Mouse (Mus musculus) liver, embryonic 11.5 days (tissue): ENCODE results near the gene Gmnc. TPM values are rescaled to one million over a fixed set of nuclear protein-coding genes. Genes with fewer than 3 reads are reported as not detected.

ENCODE experiments used
- ATAC-seq: fragments of 200-750 bp; cut with Nextera tagmentation; replicated peaks from 2 replicates; pipeline ENCODE4 v1.8.0; 2017; ENCODE audit warnings: moderate number of reproducible peaks, mild to moderate bottlenecking, moderate TSS enrichment, moderate library complexity; ENCODE audit not compliant: low FRiP score
- DNase-seq: peaks from one replicate; pipeline ENCODE4 v3.0.0-alpha.2; 2017; ENCODE audit warnings: low spot score
- H3K27ac ChIP-seq: fragments of 300-500 bp; sonication (generic); 2 replicates; pipeline ENCODE4 v1.5.1; 2014; ENCODE audit warnings: mild to moderate bottlenecking, low read depth, low read length, control low read depth
- H3K27me3 ChIP-seq: fragments of 300-500 bp; sonication (generic); replicated peaks from 2 replicates; pipeline ENCODE4 v1.6.1; 2014; ENCODE audit warnings: low read length, mixed read lengths; ENCODE audit not compliant: control insufficient read depth, insufficient read depth
- H3K36me3 ChIP-seq: fragments of 300-500 bp; sonication (generic); 2 replicates; pipeline ENCODE4 v1.6.1; 2014; ENCODE audit warnings: mild to moderate bottlenecking, low read length, moderate library complexity, mixed read lengths; ENCODE audit not compliant: control insufficient read depth, insufficient read depth
- H3K4me1 ChIP-seq: fragments of 300-500 bp; sonication (generic); replicated peaks from 2 replicates; pipeline ENCODE4 v1.6.1; 2014; ENCODE audit warnings: low read length, mixed read lengths; ENCODE audit not compliant: control insufficient read depth, insufficient read depth
- H3K4me2 ChIP-seq: fragments of 300-500 bp; sonication (generic); 2 replicates; pipeline ENCODE4 v1.6.1; 2014; ENCODE audit warnings: mild to moderate bottlenecking, control low read depth, moderate library complexity
- H3K4me3 ChIP-seq: fragments of 300-500 bp; sonication (generic); 2 replicates; pipeline ENCODE4 v1.5.1; 2014; ENCODE audit warnings: low read depth, low read length, control low read depth
- H3K9ac ChIP-seq: fragments of 300-500 bp; sonication (generic); 2 replicates; pipeline ENCODE4 v1.6.1; 2014; ENCODE audit warnings: low read depth, low read length, control low read depth
- H3K9me3 ChIP-seq: fragments of 300-500 bp; sonication (generic); 2 replicates; pipeline ENCODE4 v1.6.1; 2016; ENCODE audit warnings: low read length, inconsistent platforms, mixed read lengths; ENCODE audit not compliant: control insufficient read depth
- WGBS: fragments of 180-500 bp; shearing (Covaris S2); extraction: QIAGEN DNeasy Blood & Tissue Kit; methylation state at CpG from one replicate; pipeline ENCODE4 v1.1.7; 2014; 5-methylcytosine and 5-hydroxymethylcytosine counted together
- polyA plus RNA-seq: library from polyadenylated mRNA; unstranded; fragments of >200 nt; fragmentation: Nextera tagmentation; extraction: Ambion mirVana; gene quantifications from 2 replicates; pipeline ENCODE4 v1.2.1, GENCODE M21; 2014

The Gmnc gene
- not detected in 2 replicates for polyA plus RNA-seq

DNA sequence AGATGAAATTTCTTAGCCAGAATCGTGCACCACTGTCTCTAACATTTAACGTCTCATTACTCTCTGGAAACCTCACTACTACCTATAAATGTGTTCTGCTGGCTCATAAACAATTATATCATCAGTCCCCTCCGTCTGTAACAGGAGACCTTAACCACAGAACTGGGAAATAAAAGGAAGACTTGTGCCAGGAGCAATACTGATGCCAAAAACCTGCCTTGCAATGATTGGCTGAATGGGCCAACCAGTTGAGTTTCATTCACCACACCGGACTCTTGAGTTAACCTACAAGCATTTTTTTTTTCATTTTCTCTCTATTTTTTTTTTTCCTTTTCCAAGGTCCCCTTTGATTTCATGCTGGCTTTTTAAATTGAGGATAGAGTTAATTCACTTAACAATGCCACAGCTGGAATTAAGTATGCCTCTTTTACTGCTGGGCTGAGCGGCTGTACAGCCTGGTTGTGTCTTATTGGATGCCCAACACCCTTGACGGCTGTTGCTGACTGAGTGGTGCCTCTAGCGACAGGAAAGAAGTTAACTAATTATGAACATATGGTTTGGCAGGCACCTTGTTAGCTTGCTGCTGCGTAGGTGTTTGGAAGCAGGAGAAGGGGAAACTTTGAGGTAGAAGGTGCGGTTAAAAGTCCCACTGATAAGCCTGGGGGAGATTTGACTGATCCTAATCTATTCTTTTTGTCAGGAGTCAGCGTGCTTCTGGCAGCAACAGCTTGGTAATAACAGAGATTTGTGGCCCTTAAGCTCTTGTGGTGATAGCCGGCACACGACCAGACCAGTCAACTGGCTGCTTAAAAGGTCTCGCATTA, at the start of gene Gmnc:
TSS of gene Gmnc (minus strand) at position 176 of the 824 bp plus-strand sequence.
- no peak for DNase-seq
- Histone ChIP-seq H3K4me1 (no peaks in the 10 kb centered on the region), H3K4me3 (no peak within 1 kb of the TSS), H3K9me3 (no peaks in the 10 kb centered on the region), H3K4me2 (no peak within 1 kb of the TSS), H3K36me3 (no peaks in the 10 kb centered on the region), H3K9ac (no peak within 1 kb of the TSS), H3K27ac (no peak within 1 kb of the TSS), H3K27me3 (no peaks in the 10 kb centered on the region)
- no peak for ATAC-seq
- WGBS: 57% methylated on average over 13 of the region's 13 CpGs

DNA sequence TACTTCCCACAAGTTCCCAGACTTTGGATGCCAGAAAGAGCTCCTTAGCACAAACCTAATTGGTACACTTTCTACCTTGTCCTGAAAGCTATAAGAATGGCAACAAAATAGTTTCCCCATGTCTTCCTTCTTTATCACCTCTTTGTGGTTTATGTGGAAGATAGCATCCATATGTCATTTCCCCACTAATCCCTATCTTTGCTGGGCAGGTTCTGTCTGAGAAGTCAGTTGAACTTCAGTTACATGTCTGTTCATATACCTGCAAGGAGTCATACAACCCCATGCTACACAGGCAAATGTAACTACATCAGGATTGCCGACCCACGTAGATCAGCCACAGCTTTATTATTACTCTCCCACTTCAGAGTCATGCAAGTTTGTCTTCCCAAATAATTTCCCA, 35.8 kb upstream of the Gmnc start:
- ATAC-seq: no peak
- 72% methylated on average over 2 of the region's 2 CpGs for WGBS

DNA sequence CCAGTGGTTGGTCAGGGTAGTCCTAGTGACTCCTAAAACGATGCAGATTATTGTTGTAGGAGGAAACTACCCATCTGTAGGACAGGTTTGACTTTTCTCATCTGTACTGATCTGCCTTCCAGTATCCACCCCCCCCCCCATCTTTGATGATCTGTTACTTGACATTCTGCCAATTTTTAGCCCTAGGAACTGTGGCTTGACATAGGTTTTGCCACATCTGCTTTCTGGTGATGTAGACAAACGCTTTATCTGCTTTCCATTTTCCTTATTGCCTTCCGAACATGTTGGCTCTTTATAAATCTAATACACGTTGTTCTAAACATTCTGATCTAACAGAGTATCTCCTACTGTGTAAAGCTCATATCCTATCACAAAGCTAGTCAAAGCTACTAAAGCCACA, 34.8 kb upstream of the Gmnc start:
- H3K36me3 ChIP-seq: no peaks in the 10 kb centered on the region
- H3K27ac ChIP-seq: no peak overlapping the region
- DNase-seq (no peak), ATAC-seq (no peak)
- H3K4me1 ChIP-seq: no peaks in the 10 kb centered on the region
- H3K9ac ChIP-seq: no peak overlapping the region
- no peak overlapping the region for H3K4me2 ChIP-seq
- no peak overlapping the region for H3K4me3 ChIP-seq
- no peaks in the 10 kb centered on the region for H3K9me3 ChIP-seq
- H3K27me3 ChIP-seq: no peaks in the 10 kb centered on the region
- 73% methylated on average over 4 of the region's 4 CpGs for WGBS

More for the DNA sequence above, 35.8 kb upstream of the Gmnc start:
- Histone ChIP-seq H3K27me3 (no peaks in the 10 kb centered on the region), H3K36me3 (no peaks in the 10 kb centered on the region), H3K9me3 (no peaks in the 10 kb centered on the region), H3K9ac (no peak overlapping the region), H3K4me2 (no peak overlapping the region), H3K4me3 (no peak overlapping the region), H3K4me1 (no peaks in the 10 kb centered on the region), H3K27ac (no peak overlapping the region)
- DNase-seq: no peak

DNA sequence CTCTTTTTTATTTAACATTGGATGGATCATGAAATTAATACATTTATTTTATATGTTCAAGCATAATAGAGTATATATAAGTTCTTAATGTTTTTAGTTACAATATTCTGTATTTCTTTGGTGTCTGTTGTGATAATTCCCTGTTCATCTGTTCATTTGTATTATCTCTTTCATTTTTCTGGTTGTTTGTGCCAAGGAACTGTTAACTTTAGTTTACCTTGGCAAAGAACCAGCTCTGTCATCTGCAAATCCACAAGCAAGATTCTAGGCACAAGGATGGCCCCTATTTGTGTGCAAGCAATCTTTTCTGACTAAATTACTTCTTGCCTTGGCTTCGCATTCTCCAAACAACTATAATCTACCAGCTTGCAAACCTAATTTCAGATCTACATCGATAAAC, 31.3 kb upstream of the Gmnc start:
- 86% methylated on average over 2 of the region's 2 CpGs for WGBS

DNA sequence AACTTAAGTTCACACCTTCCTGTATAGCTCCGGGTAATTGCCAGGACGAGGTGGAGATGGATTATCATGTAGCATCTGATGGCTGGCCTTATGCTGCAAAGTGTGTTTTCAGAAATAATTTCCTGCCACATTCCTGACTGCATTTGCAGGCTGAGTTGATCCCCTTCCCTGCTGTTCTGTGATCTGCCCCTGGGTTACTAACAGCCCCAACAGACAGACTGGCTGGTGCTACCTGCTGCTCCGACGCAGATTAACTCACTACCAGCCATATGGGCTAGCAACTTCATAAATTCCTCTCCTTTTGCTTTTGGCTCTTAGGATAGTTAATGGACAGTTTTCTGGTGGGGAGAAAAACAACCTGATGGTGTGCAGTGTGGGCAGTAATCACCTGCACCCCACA, 25.9 kb upstream of the Gmnc start:
- H3K4me2 ChIP-seq: no peak overlapping the region
- no peak for ATAC-seq
- WGBS: 46% methylated on average over 4 of the region's 4 CpGs
- no peaks in the 10 kb centered on the region for H3K4me1 ChIP-seq
- H3K9ac ChIP-seq: no peak overlapping the region
- no peaks in the 10 kb centered on the region for H3K27me3 ChIP-seq
- no peak overlapping the region for H3K4me3 ChIP-seq
- DNase-seq: no peak
- no peaks in the 10 kb centered on the region for H3K36me3 ChIP-seq
- H3K27ac ChIP-seq: no peak overlapping the region
- H3K9me3 ChIP-seq: no peaks in the 10 kb centered on the region

More for the DNA sequence above, 31.3 kb upstream of the Gmnc start:
- no peak for ATAC-seq
- no peak overlapping the region for H3K4me3 ChIP-seq
- DNase-seq: no peak
- no peak overlapping the region for H3K9ac ChIP-seq
- no peaks in the 10 kb centered on the region for H3K4me1 ChIP-seq
- H3K9me3 ChIP-seq: no peaks in the 10 kb centered on the region
- no peak overlapping the region for H3K4me2 ChIP-seq
- no peaks in the 10 kb centered on the region for H3K36me3 ChIP-seq
- no peak overlapping the region for H3K27ac ChIP-seq
- H3K27me3 ChIP-seq: no peaks in the 10 kb centered on the region

DNA sequence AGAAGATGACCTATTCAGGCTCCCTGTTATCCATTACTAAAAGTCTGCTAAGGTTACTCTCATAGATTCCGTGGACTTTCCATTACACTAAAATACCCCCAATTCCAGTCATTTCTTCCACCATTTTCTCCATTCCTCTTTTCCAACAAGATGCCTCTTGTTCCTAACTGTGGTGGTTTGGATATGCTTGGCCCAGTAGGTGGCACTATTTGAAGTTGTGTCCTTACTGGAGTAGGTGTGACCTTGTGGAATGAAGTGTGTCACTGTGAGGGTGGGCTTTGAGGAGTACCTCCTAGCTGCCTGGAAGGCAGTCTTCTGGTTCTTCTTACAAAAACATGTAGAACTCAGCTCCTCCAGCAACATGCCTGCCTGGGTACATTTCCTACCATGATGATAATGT, 11.3 kb upstream of the Gmnc start:
- H3K4me3 ChIP-seq: no peak overlapping the region
- no peaks in the 10 kb centered on the region for H3K4me1 ChIP-seq
- 74% methylated on average over 1 of the region's 1 CpGs for WGBS
- H3K9me3 ChIP-seq: no peaks in the 10 kb centered on the region
- DNase-seq (no peak), ATAC-seq (no peak)
- H3K4me2 ChIP-seq: no peak overlapping the region
- H3K9ac ChIP-seq: no peak overlapping the region
- H3K36me3 ChIP-seq: no peaks in the 10 kb centered on the region
- H3K27ac ChIP-seq: no peak overlapping the region
- no peaks in the 10 kb centered on the region for H3K27me3 ChIP-seq

DNA sequence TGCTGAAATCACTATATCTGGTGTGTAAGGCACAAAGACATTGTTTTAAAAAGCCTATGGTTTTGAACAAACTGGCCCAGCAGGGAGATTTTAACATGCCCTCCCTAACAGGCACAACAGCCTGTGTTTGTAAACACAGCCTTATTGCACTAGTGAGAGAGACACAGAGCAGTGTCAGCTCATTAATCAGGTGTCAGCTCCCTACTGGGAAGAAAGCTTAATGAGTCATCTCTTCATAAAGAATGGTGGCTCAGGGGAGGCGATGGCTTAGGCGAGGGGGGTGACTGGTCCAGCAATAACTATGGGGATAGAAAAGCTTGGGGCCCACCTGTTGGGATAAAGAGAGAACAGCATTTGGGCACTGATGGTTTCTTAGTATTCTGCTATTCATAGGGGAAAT, 8.1 kb upstream of the Gmnc start:
- 19% methylated on average over 2 of the region's 2 CpGs for WGBS
- DNase-seq: no peak
- Histone ChIP-seq H3K27me3 (no peaks in the 10 kb centered on the region), H3K4me1 (no peaks in the 10 kb centered on the region), H3K36me3 (no peaks in the 10 kb centered on the region), H3K9ac (no peak overlapping the region), H3K4me3 (no peak overlapping the region), H3K27ac (no peak overlapping the region), H3K4me2 (no peak overlapping the region), H3K9me3 (no peaks in the 10 kb centered on the region)
- ATAC-seq: no peak

DNA sequence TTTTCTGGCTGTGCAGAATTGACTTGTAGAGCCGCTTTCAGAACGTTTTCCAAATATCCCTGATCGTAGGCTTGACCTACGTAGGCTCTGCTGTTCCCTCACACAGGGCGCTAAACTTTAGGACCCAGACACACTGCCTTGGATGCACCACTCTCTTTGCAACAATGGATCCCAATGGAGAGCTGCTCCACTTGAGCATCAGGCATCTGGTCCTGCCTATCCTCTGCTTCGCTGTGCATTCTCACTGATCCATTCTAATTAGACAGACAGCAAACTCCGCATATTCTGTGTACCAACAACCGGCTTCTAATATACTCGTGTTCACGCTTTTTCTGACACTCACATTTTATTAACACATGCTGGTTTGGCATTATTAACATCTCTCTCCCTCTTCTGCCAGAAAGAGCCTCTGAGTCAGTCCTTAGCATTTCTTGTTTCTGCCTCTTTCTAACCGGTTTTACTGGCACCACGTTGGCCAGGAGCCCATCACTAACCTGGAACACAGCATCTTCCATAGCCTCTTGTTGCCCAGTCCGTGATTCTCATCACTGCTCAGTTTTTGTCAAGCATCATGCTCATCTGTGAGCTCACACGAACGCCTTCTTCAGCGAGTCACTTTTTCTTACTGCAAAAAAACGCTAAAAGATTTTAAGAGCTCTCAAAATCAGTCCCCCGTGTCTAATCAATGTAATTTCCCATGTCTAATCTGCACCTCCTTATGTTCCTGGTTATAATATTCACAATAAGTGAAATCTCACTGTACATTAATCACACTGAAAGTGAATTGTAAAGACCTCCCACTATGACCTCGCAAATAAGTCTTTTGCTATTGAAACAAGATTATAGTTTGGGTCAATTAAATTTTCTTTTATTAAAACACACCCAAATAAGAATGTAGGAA, 1.8 kb downstream of the Gmnc start:
- no peak for DNase-seq
- Histone ChIP-seq H3K4me3 (no peak overlapping the region), H3K27ac (no peak overlapping the region), H3K4me1 (no peaks in the 10 kb centered on the region), H3K4me2 (no peak overlapping the region), H3K36me3 (no peaks in the 10 kb centered on the region), H3K9me3 (no peaks in the 10 kb centered on the region), H3K27me3 (no peaks in the 10 kb centered on the region), H3K9ac (no peak overlapping the region)
- no peak for ATAC-seq
- 77% methylated on average over 19 of the region's 19 CpGs for WGBS
